18 mouse cellular contexts compared by ENCODE assay signal in genomic region chr2:126351811-126352210, GRCm38 (mm10).
"Had no signal": no experiment of that assay in that cellular context is flagged by ENCODE, and none has a peak within 500 bp of the region (broad histone marks: within the 10 kb centered on the region; RNA-seq: fewer than 3 reads in every experiment).

No protein-coding gene starts in this region.

- ATAC-seq: liver, postnatal 0 days; lung, postnatal 0 days; midbrain, embryonic 13.5 days had no signal

- H3K27me3 ChIP-seq: kidney, embryonic 15.5 days; limb, embryonic 12.5 days; limb, embryonic 15.5 days; midbrain, embryonic 13.5 days; neural tube, embryonic 12.5 days; neural tube, embryonic 15.5 days had no signal

- DNase-seq: kidney, postnatal 10 days; kidney, postnatal 36 days; left cerebral cortex, postnatal 4 days; liver, postnatal 0 days; lung, embryonic 14.5 days; right cerebral cortex, adult 18-20 months; right cerebral cortex, postnatal 14 days; right cerebral cortex, postnatal 4 days; thymus, adult 2 months; thymus, postnatal 14 days; thymus, postnatal 4 days had no signal

- H3K4me3 ChIP-seq: kidney, embryonic 15.5 days; limb, embryonic 12.5 days; limb, embryonic 15.5 days; midbrain, embryonic 13.5 days; neural tube, embryonic 12.5 days; neural tube, embryonic 15.5 days had no signal

- H3K36me3 ChIP-seq: kidney, embryonic 15.5 days; limb, embryonic 12.5 days; limb, embryonic 15.5 days; midbrain, embryonic 13.5 days; neural tube, embryonic 12.5 days; neural tube, embryonic 15.5 days had no signal
